Mouse (Mus musculus) liver, embryonic 14.5 days (tissue): Measurements from ENCODE around the gene Kat8.

ENCODE experiments used
- CTCF ChIP-seq: IDR thresholded peaks from 2 replicates; pipeline ENCODE4 v1.5.1; 2016; ENCODE audit warnings: antibody characterized with exemption, low read depth, control low read depth
- EP300 ChIP-seq: IDR thresholded peaks from 2 replicates; pipeline ENCODE4 v1.6.1; 2016; ENCODE audit warnings: antibody characterized with exemption, low read depth

DNA sequence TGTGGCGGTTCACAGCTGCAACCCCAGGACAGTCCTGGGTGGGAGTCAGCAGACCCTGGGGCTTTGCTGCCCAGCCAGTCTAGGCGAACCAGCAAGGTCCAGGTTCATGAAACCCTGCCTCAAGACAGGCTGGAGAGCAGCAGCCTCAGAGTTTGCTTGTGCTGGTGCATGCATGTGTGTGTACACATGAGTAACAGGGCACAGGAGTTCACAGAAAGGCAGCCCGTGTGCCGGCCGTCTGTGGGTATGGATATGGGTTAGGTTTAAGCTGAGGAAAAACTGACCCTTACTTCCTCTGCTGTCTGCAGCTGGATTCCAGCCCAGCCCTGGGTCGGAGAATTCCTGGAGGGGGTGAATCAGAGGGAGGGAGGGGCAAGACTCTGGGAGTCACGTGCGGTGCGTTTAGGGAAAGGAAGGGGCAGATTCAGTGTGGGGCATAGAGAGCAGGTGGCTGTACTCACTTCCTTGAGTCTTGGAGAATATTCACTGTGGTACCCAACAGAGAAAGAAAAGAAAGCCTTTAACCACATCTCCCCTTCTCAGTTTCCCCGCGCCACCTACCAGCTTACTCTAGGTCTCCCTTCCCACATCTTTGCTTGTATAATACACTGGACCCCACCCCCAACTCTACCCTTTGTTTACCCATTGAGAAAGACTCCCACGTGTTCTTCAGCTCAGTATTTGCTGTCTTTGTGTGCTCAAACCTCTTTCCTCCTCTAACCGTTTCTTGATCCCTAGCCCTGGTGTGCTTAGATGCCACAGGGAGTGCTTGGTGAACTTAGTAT is 19.2 kb downstream of the Kat8 start:
- TF ChIP-seq CTCF, result no peak
- TF ChIP-seq EP300, result no peak
